8 mouse cellular contexts compared by ENCODE assay signal in genomic region chr9:5308561-5308960, GRCm38 (mm10). TPM values are rescaled to one million over a fixed set of nuclear protein-coding genes. Genes with fewer than 3 reads are reported as not detected.
A peak's percentile ranks its signal among the peaks of the same experiment; 100 is the strongest.
DNase-seq lines count a peak whose midpoint lies in the region; ATAC-seq and TF ChIP-seq lines count a peak whose summit lies in the region.

TSS of gene Casp4 (plus strand) at chr9:5308828.

- no peak within 1 kb of the TSS for H3K9ac ChIP-seq in heart, embryonic 11.5 days (ENCODE audit: low read depth, low read length)
- H3K9ac ChIP-seq in limb, embryonic 13.5 days, result no peak within 1 kb of the TSS

- 0 out of 2 replicates have a peak within 1 kb of the TSS, but pooled peaks have one; percentile 22 for H3K4me2 ChIP-seq in heart, embryonic 11.5 days
- peak within 1 kb of the TSS; percentile 25 for H3K4me2 ChIP-seq in limb, embryonic 13.5 days (replicated peaks)

- WGBS in heart, embryonic 11.5 days (ENCODE audit: insufficient replicate concordance), result 53% methylated on average over 5 of the region's 5 CpGs
- 41% methylated on average over 5 of the region's 5 CpGs for WGBS in limb, embryonic 13.5 days

- ATAC-seq in heart, embryonic 11.5 days (replicated peaks; ENCODE audit: insufficient number of reproducible peaks, low FRiP score, low TSS enrichment), result no peak
- ATAC-seq in limb, embryonic 13.5 days (ENCODE audit: low FRiP score, low read depth), result no peak

- 0 out of 2 replicates have a peak within 1 kb of the TSS, but pooled peaks have one; percentile 4 for H3K4me3 ChIP-seq in left cerebral cortex, adult 2 months
- H3K4me3 ChIP-seq in heart, embryonic 11.5 days (ENCODE audit: low read depth, low read length), result no peak within 1 kb of the TSS
- no peak within 1 kb of the TSS for H3K4me3 ChIP-seq in limb, embryonic 13.5 days

- intact Hi-C loops in left cerebral cortex, adult 2 months (cut with DNase I), result no loop called here
- intact Hi-C loops in left cerebral cortex, postnatal 4 days (cut with DNase I), result no loop called here

- no peaks in the 10 kb centered on the region for H3K36me3 ChIP-seq in heart, embryonic 11.5 days (ENCODE audit: control insufficient read depth, insufficient read depth, low read length)
- H3K36me3 ChIP-seq in limb, embryonic 13.5 days, result no peaks in the 10 kb centered on the region

- DNase-seq in left cerebral cortex, adult 2 months (ENCODE audit: extremely low spot score in 1 of 2, low spot score in 2 of 2), result no peak
- DNase-seq in left cerebral cortex, postnatal 4 days, result no peak
- DNase-seq in skeletal muscle tissue, adult 2 months (ENCODE audit: low read depth, low spot score), result peak; percentile 27
- DNase-seq in thymus, adult 18-20 months, result no peak
- DNase-seq in embryo, embryonic 9.5 days (ENCODE audit: extremely low spot score), result no peak
- DNase-seq in layer of hippocampus, adult 18-20 months (ENCODE audit: low spot score in 2 of 2), result no peak

- no peaks in the 10 kb centered on the region for H3K4me1 ChIP-seq in heart, embryonic 11.5 days (ENCODE audit: control insufficient read depth, insufficient read depth, low read length)
- no peaks in the 10 kb centered on the region for H3K4me1 ChIP-seq in limb, embryonic 13.5 days

- H3K9me3 ChIP-seq in heart, embryonic 11.5 days (replicated peaks; ENCODE audit: control insufficient read depth, low read length), result no peaks in the 10 kb centered on the region
- no peaks in the 10 kb centered on the region for H3K9me3 ChIP-seq in limb, embryonic 13.5 days

- H3K27ac ChIP-seq in left cerebral cortex, adult 2 months, result no peak within 1 kb of the TSS
- H3K27ac ChIP-seq in heart, embryonic 11.5 days (ENCODE audit: low read depth, low read length), result no peak within 1 kb of the TSS
- H3K27ac ChIP-seq in limb, embryonic 13.5 days, result no peak within 1 kb of the TSS

- TF ChIP-seq CTCF in left cerebral cortex, adult 2 months (IDR thresholded peaks at IDR 0.05), result no peak

- no peaks in the 10 kb centered on the region for H3K27me3 ChIP-seq in heart, embryonic 11.5 days (ENCODE audit: control insufficient read depth, insufficient read depth, low read length)
- H3K27me3 ChIP-seq in limb, embryonic 13.5 days, result no peaks in the 10 kb centered on the region

RNA-seq across cellular contexts. Expression of gene Casp4, which starts in this region (rescaled TPM):
- total RNA-seq in left cerebral cortex, adult 2 months (2021), result 1 to 10 TPM in 1 of 2 experiments, not detected in 1; 1.2 TPM
- total RNA-seq in left cerebral cortex, postnatal 4 days (2021), result 1 to 10 TPM in 1 of 2 experiments, under 1 TPM in 1; 0.68 to 1.1 TPM
- polyA plus RNA-seq in heart, embryonic 11.5 days (2014; fragmentation: Nextera tagmentation; extraction: Ambion mirVana), result 0.32 and 1.1 TPM in 2 replicates
- polyA plus RNA-seq in limb, embryonic 13.5 days (2015; fragmentation: Nextera tagmentation; extraction: Ambion mirVana), result 0.45 and 1.1 TPM in 2 replicates
- 1 to 10 TPM in 1 of 2 experiments, under 1 TPM in 1; 0.59 to 1.2 TPM for total RNA-seq in layer of hippocampus, adult 18-20 months (2021)
